Mouse (Mus musculus) embryo, embryonic 10 days (tissue): ENCODE measurements around the gene Hnrnpdl.

Experiments used
- DNase-seq: peaks from one replicate; pipeline ENCODE4 v3.0.0-alpha.2; 2015; ENCODE audit warnings: low spot score

The Hnrnpdl gene

GRCm38 (mm10) chr5:100046096-100046495 is 6.6 kb upstream of the Hnrnpdl start:
- no peak for DNase-seq

- no peak for DNase-seq
Measured at GRCm38 (mm10) chr5:100044621-100045020, 5.2 kb upstream of the Hnrnpdl start.

GRCm38 (mm10) chr5:100044030-100044429 is 4.6 kb upstream of the Hnrnpdl start:
- no peak for DNase-seq

- no peak for DNase-seq
Measured at GRCm38 (mm10) chr5:100043361-100043760, 3.9 kb upstream of the Hnrnpdl start.

- DNase-seq = no peak
Measured at GRCm38 (mm10) chr5:100042467-100042866, 3.0 kb upstream of the Hnrnpdl start.

- no peak for DNase-seq
Measured at GRCm38 (mm10) chr5:100041272-100041671, 1.8 kb upstream of the Hnrnpdl start.

- peak; percentile 52 for DNase-seq
Measured at GRCm38 (mm10) chr5:100040281-100040784, 869 bp upstream of the Hnrnpdl start.

- DNase-seq = peak; percentile 86
Measured at GRCm38 (mm10) chr5:100038714-100039601, 506 bp downstream of the Hnrnpdl start.

GRCm38 (mm10) chr5:100037965-100038713 is 1.3 kb downstream of the Hnrnpdl start:
- peak; percentile 63 for DNase-seq

- DNase-seq = no peak
Measured at GRCm38 (mm10) chr5:100036681-100037080, 2.8 kb downstream of the Hnrnpdl start.

- no peak for DNase-seq
Measured at GRCm38 (mm10) chr5:100035950-100036349, 3.5 kb downstream of the Hnrnpdl start.

- DNase-seq = no peak
Measured at GRCm38 (mm10) chr5:100032646-100033045, 6.8 kb downstream of the Hnrnpdl start.

- DNase-seq = no peak
Measured at GRCm38 (mm10) chr5:100032107-100032506, 7.4 kb downstream of the Hnrnpdl start.

GRCm38 (mm10) chr5:100030069-100030468 is 9.4 kb downstream of the Hnrnpdl start:
- DNase-seq = no peak

- no peak for DNase-seq
Measured at GRCm38 (mm10) chr5:100024868-100025267, 14.6 kb downstream of the Hnrnpdl start.

GRCm38 (mm10) chr5:100024403-100024802 is 15.1 kb downstream of the Hnrnpdl start:
- DNase-seq = no peak

- DNase-seq = no peak
Measured at GRCm38 (mm10) chr5:100020089-100020488, 19.4 kb downstream of the Hnrnpdl start.

- DNase-seq = no peak
Measured at GRCm38 (mm10) chr5:100012599-100012998, 26.9 kb downstream of the Hnrnpdl start.

- DNase-seq = no peak
Measured at GRCm38 (mm10) chr5:100008485-100008884, 31.0 kb downstream of the Hnrnpdl start.

- DNase-seq = peak; percentile 32
Measured at GRCm38 (mm10) chr5:100007040-100007375, 32.5 kb downstream of the Hnrnpdl start.

GRCm38 (mm10) chr5:100006324-100007039 is 33.0 kb downstream of the Hnrnpdl start:
- DNase-seq = no peak

GRCm38 (mm10) chr5:100005896-100006295 is 33.6 kb downstream of the Hnrnpdl start:
- no peak for DNase-seq
